Mouse (Mus musculus) induced T-regulatory cell, adult 2 months (primary cell): ENCODE results near the gene Tldc2.

ENCODE experiments used
- DNase-seq: peaks from one replicate; pipeline ENCODE4 v3.0.0-alpha.2; 2012; ENCODE audit warnings: low read depth

Tldc2 gene

DNA sequence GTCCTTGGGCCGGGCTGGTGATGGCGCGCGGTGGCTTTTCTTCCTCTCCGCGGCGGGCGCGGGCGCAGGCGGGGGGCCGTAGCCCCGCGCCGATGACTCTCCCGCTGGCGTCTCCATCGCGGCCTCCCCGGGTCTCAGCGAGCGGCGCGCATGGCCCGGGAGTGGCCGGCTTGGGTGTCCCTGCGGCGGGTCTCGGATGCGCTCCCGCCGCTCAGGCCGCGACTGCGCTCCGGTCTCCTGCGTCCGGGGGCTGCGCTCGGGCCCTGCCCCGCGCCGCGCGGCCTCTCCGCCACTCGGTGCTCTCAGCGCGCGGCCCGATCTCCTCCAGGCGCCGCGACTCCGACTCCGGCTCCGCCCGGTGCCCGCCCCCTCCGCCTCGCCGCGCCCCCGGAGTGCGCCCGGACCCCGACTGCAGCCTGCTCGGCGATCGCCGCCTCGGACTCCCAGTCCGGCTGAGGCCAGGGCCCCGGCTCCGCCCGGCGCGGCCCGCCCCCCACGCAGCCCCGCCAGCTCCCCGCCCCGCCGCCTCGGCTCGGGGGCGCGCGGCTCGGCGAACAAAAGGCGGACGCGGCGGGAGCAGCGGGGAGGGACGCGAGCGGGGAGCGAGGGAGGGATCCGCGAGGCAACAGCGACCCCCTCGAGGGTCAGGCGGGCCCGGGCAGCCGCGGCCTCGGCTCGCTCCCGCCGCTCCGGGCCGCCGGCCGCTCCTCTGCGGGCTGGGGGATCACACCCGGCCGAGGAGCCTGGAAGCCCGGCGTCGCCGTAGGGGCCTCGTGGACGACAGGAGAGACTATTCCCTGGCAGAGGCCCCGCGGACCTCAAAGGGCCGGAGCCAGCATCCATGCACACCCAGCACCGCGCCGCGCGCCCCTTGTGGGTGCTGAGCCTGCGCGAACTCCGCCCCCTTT, 7.8 kb upstream of the Tldc2 start, which contains the start of gene Soga1:
TSS of gene Soga1 (minus strand) at position 462 of the 908 bp plus-strand sequence.
- DNase-seq = no peak

- DNase-seq = no peak
These were observed 7.1 kb upstream of the Tldc2 start for GRCm38 (mm10) chr2:157079701-157080180.

- no peak for DNase-seq
These were observed 5.5 kb upstream of the Tldc2 start for GRCm38 (mm10) chr2:157081331-157081730.

DNA sequence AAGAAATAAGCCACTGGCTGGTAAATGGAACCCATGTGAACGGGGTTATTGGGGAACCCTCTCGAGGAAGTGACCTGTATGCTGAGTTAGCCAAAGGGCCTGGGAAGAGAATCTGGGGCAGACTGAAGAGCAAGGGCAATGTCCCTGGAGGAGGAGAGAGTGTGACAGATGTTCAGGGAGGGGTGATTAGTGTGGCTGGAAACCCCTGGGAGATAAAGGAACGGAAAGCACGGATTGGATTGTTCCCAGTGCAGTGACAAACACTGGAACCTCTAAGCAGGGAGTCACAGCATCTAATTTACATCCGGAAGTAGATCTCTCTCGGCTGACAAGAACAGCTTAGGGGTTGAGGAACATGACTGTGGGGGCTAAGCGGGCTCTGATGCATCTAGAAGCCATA, 4.9 kb upstream of the Tldc2 start:
- DNase-seq = no peak

DNA sequence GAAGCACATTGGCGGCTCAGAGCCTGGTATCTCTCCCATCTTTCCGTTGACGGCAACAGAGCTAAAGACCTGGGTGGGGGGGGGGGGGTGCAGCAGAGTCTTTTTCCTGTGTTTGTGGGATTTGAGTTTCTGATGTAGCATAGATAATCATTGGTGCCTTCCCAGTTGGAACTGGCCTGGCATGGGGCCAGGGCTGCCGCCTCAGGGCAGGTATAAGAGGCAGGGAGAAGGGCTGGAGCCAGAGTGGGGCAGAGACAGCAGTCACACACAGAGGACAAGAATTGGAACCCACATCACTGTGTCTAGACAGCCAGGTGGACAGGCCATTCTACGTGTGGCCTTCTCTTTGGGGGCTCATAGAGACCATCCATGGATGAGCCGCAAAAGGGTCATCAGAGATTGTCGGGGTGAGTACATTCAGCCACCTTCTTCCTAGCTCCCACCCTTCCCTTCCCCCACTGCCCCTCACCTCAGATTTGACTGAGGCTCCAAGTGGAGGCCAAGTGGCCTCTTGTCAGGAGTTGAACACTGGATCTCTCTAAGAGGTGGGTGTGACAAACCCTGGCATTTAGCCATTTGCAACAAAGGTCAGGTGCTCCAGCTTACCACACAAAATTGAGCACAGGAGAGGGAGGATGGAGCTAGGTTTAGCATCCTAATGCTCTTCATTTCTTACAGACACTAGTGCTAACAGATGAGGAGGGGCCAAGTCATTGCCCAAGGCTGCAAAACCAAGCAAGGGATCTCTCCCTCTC, 1.8 kb upstream of the Tldc2 start:
- no peak for DNase-seq

DNA sequence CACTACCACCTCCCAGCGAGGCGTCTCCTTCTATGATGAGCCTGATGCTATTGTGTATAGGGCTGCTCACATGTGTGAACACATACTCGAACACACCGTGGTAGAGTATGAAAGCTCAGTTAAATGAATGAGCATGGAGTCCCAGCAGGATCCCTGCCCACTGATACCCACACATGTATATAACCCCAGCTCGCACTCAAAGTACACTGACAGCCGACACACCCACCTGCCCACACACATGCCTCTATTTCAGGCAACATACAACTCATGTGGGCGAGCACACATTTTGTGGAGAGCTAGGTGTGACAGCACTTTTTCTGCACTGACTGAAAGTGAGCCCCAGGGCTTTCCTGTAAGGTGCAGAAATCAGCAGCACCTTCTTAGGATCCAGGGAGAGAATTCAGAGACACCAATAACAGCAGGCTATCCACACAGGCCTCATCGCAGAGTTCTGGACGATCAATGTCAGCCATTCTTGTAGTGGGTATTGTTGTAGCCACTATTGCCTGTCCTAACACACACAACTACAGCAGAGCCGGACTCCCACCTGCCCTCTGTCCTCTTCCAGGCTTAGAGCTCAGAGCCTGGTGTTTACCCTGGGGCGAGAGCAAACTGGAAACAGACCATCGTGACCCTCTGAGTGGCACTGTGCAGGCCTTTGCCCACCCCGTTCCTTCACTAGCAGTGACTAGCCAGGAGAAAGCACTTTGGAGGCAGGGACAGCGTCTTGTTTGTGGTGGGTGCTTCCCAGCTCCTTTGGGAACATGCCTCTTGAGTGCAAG, 872 bp downstream of the Tldc2 start:
- no peak for DNase-seq

DNA sequence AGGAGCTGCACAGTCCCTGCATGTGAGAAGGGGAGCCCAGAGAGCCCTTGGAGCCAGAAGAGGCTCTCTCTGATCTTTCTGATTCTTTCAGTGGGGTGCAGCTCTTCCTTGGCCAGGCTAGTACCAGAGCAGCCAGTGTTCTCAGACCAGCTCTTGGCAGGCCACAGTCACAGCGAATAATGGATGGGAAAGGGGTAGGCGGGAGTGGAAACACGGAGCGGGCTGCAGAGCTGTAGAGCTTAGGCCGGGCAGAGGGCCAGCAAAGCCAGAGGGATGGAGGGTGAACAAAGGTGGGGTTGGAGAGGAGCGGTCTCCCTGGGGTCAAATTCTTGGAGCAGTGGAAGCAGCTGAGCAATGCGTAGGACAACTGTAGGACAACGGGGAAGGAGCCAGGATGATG, 5.2 kb downstream of the Tldc2 start:
- no peak for DNase-seq

- DNase-seq = peak; percentile 58
These were observed 8.3 kb downstream of the Tldc2 start for GRCm38 (mm10) chr2:157095005-157095755.

DNA sequence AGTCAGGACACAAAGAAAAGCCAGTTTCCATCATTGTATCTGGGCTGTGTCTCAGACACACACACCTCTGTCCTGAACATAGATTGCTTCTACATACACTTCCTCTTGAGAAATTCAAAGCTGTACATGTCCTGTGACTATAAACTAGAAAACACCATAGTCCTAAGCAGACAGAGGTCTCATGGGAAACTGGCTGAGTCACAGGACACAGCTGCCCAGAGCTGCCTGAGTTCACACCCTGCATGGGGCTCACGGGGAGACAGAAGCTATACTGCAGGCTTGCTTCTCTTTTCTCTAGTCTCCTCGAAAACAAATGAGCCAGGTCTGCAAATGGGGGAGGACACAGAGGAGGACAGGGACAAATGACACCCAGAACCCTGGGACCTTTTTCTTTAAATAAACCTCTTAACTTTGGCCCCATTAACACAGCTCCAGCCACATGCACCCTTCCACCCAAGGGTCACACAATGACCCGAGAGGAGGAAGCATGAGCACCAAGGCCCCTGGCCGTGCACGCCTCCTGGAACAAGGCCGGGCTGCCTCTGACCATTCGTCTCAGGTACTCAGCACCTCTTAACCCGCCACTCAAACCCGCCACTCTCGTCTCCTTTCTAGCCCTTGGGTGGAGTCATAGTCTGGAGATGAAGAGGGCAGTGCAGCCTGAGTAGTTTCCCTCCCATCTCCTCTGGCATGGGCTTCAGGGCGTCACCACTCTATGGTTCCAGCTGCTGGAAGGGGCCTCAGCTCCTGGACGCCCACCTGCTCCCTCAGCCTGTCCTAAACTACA, 12.9 kb downstream of the Tldc2 start:
- no peak for DNase-seq

DNA sequence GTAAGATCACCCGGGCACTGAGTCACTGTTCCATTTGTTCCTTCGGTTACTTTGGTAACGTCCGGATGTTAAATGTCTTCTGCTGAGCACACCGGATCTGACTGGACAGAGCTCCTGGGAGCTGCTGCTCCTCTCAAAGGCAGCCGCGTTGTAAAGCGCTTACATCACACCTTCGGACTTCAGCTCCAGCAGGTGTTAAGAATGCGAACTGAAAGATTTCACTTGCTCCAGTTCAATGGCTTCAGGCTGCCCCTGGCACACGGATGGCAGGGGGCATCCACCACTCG, 13.4 kb downstream of the Tldc2 start:
- no peak for DNase-seq

DNA sequence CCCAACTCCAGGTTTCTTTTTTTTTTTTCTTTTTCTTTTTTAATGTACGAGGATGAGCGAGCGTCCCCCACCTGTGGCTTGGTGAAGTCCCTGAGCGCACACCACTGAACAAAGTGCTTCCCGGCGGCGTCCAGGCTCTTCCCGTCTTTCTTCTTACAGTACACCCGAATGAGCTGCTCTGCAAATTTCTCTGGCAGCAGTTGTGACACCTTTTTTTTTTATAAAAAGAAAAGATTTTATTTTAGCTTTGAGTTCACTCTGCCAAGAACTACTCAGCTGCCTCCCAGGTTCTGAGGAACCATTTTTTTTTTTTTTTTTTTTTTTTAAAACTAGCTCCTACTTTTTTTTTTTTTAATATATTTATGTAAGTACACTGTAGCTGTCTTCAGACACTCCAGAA, 14.8 kb downstream of the Tldc2 start:
- DNase-seq = no peak

GRCm38 (mm10) chr2:157102256-157102655, 15.4 kb downstream of the Tldc2 start:
- no peak for DNase-seq

DNA sequence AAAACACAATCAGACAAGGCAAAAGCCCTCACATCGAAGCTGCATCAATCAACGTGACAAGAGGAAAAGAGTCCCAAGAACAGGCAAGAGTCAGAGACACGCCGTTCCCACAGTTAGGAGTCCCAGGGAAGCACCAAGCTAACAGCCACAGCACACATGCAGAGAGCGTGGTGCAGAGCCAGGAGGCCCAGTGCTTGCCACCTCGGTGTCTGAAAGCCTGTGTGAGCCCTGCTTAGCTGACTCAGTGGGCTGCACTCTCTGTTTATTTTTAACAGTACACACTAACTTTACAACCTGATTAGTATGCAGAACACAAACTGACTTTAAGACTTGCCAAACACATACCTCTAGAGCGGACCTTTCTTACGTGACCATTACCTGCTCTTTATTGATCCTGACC, 17.6 kb downstream of the Tldc2 start:
- DNase-seq = no peak

- DNase-seq = no peak
These were observed 21.4 kb downstream of the Tldc2 start for GRCm38 (mm10) chr2:157108236-157108635.

DNA sequence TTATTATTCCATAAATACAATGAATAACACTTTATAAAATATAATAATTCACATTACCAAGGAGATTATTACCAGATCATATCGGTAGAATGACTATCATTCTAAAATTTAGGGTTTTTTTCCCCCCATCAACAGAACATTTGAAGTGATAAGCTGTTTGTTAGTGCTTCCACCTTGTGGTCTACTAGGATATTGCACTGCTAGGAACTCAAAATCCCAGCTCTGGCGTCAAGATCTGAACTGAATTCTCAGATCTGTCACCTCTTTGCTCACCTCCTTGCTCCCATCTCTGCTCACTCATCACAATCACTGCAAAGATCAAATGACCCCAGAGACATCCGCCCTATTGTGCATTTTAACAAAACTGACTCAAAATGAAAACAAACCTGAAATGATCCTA, 30.1 kb downstream of the Tldc2 start:
- DNase-seq = peak; percentile 85

GRCm38 (mm10) chr2:157118556-157118955, 31.7 kb downstream of the Tldc2 start:
- no peak for DNase-seq

DNA sequence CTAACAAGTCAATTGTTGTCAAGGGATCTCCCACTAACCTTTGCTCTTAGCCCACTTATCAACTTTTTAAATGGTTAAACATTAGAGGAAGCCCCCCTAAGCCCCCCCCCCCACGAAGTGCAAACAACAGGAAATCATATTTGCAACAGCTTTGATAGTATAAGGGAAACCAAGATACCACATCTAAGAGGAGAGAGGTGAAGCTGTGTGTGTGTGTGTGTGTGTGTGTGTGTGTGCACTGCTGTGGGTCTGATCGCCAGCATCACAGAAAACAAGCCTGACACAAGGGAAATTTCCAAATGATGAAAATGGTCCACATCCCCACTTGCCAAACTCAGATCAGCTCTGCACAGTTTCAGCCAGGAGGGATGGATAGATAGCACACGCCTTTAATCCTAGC, 32.2 kb downstream of the Tldc2 start:
- DNase-seq = peak; percentile 66

DNA sequence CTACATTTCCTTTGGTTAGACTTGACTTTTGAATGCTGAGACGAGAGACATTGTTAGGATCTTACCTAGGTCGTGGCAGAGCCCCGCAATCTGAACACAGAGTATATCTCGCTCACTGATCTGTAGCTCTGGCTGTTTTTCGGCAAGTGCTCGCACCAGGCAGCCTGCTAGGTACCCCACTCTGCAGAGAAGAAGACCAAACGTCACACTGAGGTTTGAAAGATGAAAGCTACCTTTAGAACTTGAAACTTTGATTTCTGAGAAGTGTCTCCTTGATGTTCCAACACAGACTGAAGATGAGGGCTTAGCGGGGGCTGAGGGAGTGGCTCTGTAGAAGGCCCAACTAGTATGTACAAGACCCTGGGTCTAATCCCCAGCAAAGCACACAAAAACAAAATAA, 34.9 kb downstream of the Tldc2 start:
- DNase-seq = peak; percentile 67

- no peak for DNase-seq
These were observed 38.4 kb downstream of the Tldc2 start for GRCm38 (mm10) chr2:157125246-157125645.

GRCm38 (mm10) chr2:157127370-157127769, 40.5 kb downstream of the Tldc2 start:
- DNase-seq = no peak

- no peak for DNase-seq
These were observed 41.2 kb downstream of the Tldc2 start for GRCm38 (mm10) chr2:157128072-157128471.
